Mouse (Mus musculus) adrenal gland, adult 8-10 months (tissue): ENCODE results near the gene Arpc5. TPM values are rescaled to one million over a fixed set of nuclear protein-coding genes. Genes with fewer than 3 reads are reported as not detected.
A peak's percentile ranks its signal among the peaks of the same experiment; 100 is the strongest.
"Not testable (repeated sequence)": the region's sequence is repeated elsewhere in the genome, so short reads cannot be mapped to it uniquely, and the experiment has no call there.

ENCODE experiments used
- DNase-seq: peaks from one replicate; pipeline ENCODE4 v3.0.0; 2022
- total RNA-seq, 4 experiments: library from RNA; stranded (reverse); gene quantifications; 2 replicates each; pipeline ENCODE4 v1.2.4; 2022

Arpc5 gene
- 100 to 1,000 TPM in 2 of 4 experiments, 10 to 100 TPM in 2; 83.9 to 107 (median 101) TPM for total RNA-seq

GRCm38 (mm10) chr1:152766032-152766772, at the start of gene Arpc5, which contains the start of gene Rgl1:
TSS of gene Arpc5 (plus strand) at chr1:152766542.
TSS of gene Rgl1 (minus strand) at chr1:152766351.
- peak; percentile 96 for DNase-seq

- no peak for DNase-seq
Observed at GRCm38 (mm10) chr1:152717329-152717728, 49.0 kb upstream of the Arpc5 start.

DNA sequence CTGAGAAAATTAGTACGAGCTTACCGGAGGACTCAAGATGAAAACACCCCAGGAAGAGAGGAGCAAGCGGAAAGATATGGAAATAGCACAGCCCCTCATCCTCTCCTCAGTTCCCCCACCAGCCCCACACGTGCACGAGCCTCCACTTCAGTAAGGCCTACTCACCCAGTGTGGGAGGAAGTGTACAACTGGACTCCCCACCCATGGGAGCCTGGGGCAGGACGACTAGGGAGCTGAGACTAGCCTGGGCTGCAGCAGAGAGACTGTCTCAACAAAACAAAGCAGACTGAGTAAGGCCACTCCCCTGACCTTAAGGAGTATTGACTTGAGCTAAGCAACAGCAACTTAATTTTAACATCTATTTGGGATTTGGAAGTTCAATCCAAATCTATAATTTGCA, 48.1 kb upstream of the Arpc5 start:
- DNase-seq, result no peak

DNA sequence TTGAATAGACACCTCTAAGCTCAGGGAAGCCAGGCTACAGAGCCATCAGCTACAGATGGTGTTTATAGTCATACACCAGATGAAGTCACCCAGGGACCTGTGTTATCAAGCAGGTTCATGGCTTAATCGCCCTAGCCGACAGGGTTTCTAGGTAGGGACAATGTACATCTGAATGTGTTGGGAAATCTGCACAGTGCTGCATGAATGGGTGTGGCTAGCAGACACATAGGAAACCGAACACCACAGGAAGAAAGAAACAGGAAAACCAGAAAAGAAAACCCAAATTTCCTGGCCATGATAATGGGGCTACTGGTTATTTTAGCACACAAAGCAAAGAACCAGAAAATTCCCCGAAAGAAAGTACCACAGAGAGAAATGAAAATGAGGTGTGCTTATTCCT, 45.4 kb upstream of the Arpc5 start:
- no peak for DNase-seq

GRCm38 (mm10) chr1:152721535-152722198, 44.7 kb upstream of the Arpc5 start:
- no peak for DNase-seq

- no peak for DNase-seq
Observed at GRCm38 (mm10) chr1:152724286-152724685, 42.1 kb upstream of the Arpc5 start.

GRCm38 (mm10) chr1:152726095-152726494, 40.2 kb upstream of the Arpc5 start:
- DNase-seq, result no peak

- no peak for DNase-seq
Observed at GRCm38 (mm10) chr1:152727604-152728236, 38.6 kb upstream of the Arpc5 start.

DNA sequence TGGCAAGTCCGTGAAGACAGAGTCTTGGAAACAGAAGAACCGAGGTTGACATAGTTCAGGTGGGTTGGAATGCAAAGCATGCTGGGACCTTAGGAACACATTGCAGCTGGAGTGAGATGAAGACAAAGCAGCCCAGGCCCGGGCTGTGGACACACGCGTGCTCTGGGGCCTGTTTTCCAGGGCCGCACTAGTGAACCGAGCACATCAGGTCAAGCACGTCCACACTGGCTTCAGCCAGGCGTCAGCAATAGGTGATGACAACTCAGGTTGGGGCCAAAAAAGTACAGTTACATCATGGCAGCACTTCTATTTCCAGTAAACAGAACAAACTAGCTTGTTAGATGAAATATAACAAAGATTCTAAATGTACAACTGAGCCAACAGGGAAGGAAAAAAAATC, 27.5 kb upstream of the Arpc5 start:
- no peak for DNase-seq

GRCm38 (mm10) chr1:152739374-152739773, 27.0 kb upstream of the Arpc5 start:
- DNase-seq, result no peak

DNA sequence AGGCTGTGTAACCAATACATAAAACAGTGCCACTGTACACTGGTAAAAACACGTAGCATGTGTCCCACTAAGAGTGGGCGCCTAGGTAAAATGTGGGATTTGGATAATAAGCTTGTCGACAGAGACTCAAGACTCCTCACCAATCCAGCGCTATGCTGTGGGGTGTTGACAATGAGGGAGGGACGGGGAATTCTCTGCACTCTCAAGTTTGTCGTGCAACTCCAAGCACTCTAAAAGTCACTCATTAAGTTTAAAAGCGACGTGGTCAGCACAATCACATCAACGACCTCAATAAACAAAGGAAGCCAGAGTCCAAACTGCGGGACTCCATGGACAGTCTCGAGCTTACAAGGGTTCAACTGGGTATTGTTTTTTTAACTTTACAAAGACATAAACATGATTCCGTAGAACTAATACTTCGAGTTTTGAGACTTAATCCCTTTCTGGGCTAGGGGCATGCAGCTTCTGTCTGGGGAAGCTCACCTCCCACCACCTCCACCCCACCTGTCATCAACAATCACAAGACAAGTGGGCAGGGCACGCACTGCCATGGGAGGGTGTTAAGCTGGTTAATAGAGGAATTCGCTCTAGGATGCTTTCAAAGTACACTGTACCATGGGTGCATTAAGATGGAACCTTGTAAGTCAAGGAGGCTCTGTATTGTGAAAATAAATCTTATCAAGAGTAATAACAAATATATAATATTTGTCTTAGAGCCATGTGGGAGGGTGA, 23.1 kb upstream of the Arpc5 start:
- DNase-seq, result no peak

- peak; percentile 52 for DNase-seq
Observed at GRCm38 (mm10) chr1:152746426-152746825, 19.9 kb upstream of the Arpc5 start.

- DNase-seq, result no peak
Observed at GRCm38 (mm10) chr1:152749276-152749675, 17.1 kb upstream of the Arpc5 start.

DNA sequence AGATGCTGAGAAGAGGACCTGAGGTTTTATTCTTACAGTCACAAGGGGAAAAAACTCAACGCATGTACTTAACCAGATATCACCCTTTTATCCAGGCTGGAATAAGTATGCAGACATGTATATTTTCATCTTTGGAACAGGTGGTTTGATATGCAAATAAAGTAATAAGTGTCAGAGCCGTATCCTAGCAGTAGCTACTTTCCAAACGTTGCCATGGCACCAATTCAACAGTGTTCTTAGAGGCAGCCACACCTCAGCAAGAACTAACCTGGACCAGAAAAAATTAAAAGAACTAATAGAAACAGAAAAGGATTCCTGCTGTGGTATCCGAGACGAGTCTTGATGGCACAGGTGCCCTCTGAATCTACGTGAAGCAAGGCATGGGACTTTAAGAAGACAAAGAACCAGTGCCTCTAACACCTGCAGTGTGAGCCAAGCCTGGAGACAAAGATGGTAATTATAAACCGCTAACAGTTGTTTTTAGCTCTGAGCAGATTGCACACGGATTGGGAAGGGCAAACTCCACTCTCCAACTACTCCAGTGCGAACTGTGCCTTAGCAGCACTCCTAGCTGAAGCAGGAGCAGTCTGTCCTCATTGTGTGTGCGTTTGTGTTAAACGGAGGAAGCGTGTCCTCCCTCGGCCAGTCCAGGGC, 15.9 kb upstream of the Arpc5 start, which contains the start of gene Apobec4:
Apobec4 (plus strand) TSS at position 240 of the 654 bp plus-strand sequence.
- DNase-seq, result no peak

- no peak for DNase-seq
Observed at GRCm38 (mm10) chr1:152761791-152762190, 4.6 kb upstream of the Arpc5 start.

DNA sequence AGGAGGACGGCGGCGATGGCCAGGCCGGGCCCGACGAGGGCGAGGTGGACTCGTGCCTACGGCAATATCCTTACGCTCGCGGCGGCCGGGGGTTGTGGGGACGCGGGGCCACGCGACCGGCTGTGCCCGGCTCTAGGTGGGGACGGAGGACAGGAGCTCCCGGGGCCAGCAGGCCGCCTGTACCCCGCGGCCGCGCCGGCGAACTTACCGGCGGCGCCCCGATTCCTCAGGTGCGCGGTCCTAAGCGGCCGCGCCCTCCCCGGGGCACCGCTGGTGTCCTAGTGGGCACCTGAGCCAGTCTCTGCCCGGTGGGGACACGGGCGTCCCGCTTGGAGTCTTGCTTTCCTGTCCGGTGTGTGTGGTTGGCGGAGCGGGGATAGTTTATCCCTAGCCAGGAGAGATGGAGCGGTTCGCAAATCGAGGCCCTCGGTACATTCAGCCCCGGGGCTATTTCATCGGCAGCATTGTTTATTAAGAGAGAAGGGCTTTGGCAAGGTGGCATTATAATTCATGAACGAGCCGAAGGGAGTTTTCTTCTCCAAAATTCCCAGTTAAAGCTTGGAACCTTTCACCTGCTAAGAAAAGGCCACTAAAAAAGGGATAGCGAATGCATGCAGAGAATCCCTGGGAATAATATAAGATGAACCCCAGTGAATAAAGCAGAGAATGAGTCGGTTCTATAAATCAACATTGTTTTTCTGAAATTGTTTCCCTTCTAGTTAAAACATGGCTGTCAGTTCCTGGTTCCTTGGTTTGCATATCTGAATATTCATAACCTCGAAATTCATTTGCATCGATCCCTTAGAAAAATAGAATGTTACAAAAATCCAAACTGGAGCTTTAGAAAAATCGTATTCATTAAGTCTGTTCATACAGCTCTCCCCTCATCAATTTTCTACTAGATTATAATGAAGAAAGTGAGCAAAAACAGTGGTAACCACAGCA, 734 bp downstream of the Arpc5 start:
- DNase-seq, result peak; percentile 21

GRCm38 (mm10) chr1:152767749-152768488, 1.6 kb downstream of the Arpc5 start:
- peak; percentile 60 for DNase-seq

GRCm38 (mm10) chr1:152771016-152771415, 4.7 kb downstream of the Arpc5 start:
- no peak for DNase-seq

- not testable (repeated sequence) for DNase-seq
Observed at GRCm38 (mm10) chr1:152774601-152775000, 8.3 kb downstream of the Arpc5 start.

DNA sequence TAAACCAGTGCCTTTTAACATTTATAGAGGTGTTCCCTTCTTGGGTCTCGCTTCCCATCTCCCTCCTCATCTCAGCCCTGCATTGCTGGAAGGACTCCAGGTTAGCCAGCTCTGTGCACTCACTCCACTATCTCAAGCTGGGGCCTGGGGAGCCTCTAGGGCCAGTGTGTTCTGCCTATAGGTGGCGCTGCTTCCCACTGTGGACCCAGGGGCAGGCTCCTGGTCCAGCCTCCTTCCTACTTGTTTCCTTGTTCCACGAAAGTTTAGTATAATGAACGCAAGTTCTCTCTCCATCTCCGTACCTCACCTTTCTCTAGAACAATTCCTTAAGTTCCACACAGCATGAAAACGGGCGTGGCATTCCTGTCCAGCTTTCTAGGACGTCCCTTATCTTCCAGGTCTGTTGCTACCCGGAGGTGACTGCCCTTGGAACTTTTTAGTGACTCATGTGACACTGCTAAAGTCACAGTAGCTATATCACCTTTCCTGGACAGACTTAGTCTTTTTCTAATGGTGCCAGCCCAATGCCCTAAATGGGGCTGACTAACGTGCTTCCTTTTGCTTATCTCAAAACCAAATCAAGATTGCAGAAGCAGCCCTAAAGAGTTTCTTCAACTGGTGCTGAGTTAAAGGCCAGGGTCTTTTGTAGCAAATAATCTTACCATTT, 12.9 kb downstream of the Arpc5 start:
- DNase-seq, result peak; percentile 67
